Mouse (Mus musculus): ENCODE results near the gene Alkbh8. TPM values are rescaled to one million over a fixed set of nuclear protein-coding genes. Genes with fewer than 3 reads are reported as not detected.
"Not testable (repeated sequence)": the region's sequence is repeated elsewhere in the genome, so short reads cannot be mapped to it uniquely, and the experiment has no call there.

Alkbh8 gene
- polyA plus RNA-seq, 1 experiment = 20.8 TPM

GRCm38 (mm10) chr9:3403251-3404208 lies 68.6 kb downstream of the Alkbh8 start, which contains the start of gene Cwf19l2:
Gene Cwf19l2 (plus strand): TSS chr9:3403592.
- peak; percentile 40; the same call in 1 of the 2 replicates for TF ChIP-seq CTCF (IDR thresholded peaks at IDR 0.05; ENCODE audit: borderline replicate concordance, extremely low read depth, insufficient read depth, insufficient read length)
- TF ChIP-seq POLR2A (IDR thresholded peaks at IDR 0.05; ENCODE audit: borderline replicate concordance, extremely low read depth, insufficient read depth, insufficient read length, poor library complexity, severe bottlenecking) = no peak
- peak; percentile 98 for DNase-seq (ENCODE audit: low read depth)

DNA sequence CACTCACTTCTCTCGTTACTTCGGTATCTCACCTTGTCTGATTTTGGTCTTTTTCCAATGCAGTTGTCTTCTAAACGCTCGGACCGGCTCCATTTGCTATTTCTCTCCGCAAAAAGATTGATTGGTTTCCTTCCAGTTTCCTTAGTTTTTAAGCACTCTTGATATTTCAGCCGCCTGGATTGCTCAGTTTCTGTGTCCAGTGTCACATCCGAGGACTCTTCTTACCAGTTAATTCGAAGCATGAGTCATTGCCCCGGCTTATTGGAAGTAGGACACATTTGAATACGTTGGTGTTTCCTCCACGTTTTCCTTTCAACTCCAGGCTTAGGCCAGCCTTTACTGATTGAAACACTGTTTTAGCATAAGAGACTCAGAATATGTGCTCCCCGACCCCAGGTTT lies 69.4 kb downstream of the Alkbh8 start:
- DNase-seq (ENCODE audit: low read depth) = peak; percentile 50
- TF ChIP-seq CTCF (IDR thresholded peaks at IDR 0.05; ENCODE audit: borderline replicate concordance, extremely low read depth, insufficient read depth, insufficient read length) (no peak), POLR2A (IDR thresholded peaks at IDR 0.05; ENCODE audit: borderline replicate concordance, extremely low read depth, insufficient read depth, insufficient read length, poor library complexity, severe bottlenecking) (no peak)

DNA sequence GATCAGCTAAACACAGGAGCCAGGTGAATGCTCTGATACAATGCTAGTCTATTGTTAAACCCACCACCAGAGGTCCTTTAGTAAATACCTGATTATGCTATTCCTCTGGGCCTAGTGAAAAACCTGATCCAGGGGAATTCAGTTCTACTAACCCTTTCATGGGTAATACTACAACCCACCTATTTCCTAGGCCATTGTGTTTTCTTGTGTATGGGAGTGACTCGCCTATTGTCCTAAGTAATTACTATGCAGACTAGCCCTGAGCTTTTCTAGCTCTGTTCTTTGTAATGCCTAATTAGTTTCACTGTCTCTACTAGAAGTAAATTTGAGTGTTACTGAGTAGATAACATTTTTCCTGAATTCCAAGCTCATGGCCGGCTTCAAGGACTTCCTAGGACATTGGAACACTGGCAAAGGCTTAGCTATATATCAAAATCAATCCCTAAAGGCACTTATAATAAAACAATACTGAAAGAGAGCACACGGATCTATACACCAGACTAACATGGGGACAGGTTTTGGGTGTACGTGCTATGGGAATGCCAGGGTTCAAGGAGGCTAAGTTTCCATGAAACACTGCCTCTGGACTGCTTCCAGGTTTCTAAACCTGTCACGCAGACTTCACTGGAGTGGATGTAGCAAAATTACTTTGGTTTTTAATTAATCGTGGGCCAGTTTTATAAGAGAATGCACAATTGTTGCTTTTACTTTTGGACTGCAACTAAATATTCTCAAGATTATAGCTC lies 104.8 kb downstream of the Alkbh8 start:
- DNase-seq (ENCODE audit: low read depth) = not testable (repeated sequence)

Other genes with a start within 250 kb of the Alkbh8 start
- 3.1 and 5.5 TPM in 2 replicates for gene Cwf19l2, start 68.5 kb downstream of the Alkbh8 start, polyA plus RNA-seq (2012; rRNA removed)
- gene Gucy1a2, start 197.6 kb downstream of the Alkbh8 start, polyA plus RNA-seq (2012; rRNA removed) = 2.7 and 4.7 TPM in 2 replicates